Mouse (Mus musculus) gastrocnemius, postnatal 36 days (tissue): Measurements from ENCODE around the gene B130006D01Rik. TPM values are rescaled to one million over a fixed set of nuclear protein-coding genes. Genes with fewer than 3 reads are reported as not detected.

ENCODE experiments used
- DNase-seq, 2 experiments: peaks; one replicate each; pipeline ENCODE4 v3.0.0; 2022
- intact Hi-C: fragments of 180-260 bp; cut with DNase I; formaldehyde crosslinking; loops from one replicate; pipeline ENCODE4 v1.15.1; 2025
- total RNA-seq, 2 experiments: library from RNA; stranded (reverse); gene quantifications; 2 replicates each; pipeline ENCODE4 v1.2.3; 2021

B130006D01Rik gene
- total RNA-seq, 2 experiments from 2014 or later = 0.56 to 0.57 TPM

GRCm38 (mm10) chr11:95765334-95765733 lies 41.9 kb downstream of the B130006D01Rik start:
- intact Hi-C loops = no loop called here
- no peak for DNase-seq

GRCm38 (mm10) chr11:95768244-95768643 lies 44.9 kb downstream of the B130006D01Rik start:
- DNase-seq = no peak
- intact Hi-C loops = no loop called here

- intact Hi-C loops = no loop called here
- DNase-seq = no peak
Observed at GRCm38 (mm10) chr11:95769208-95769607, 45.8 kb downstream of the B130006D01Rik start.

- DNase-seq = no peak
- intact Hi-C loops = loop anchor here (2.0 to 5.0 kb wide), 2 partner anchors 56 to 82 kb away; no protein-coding TSS in a partner anchor
Observed at GRCm38 (mm10) chr11:95770720-95771364, 47.5 kb downstream of the B130006D01Rik start.

- intact Hi-C loops = loop anchor here (2.0 to 5.0 kb wide), 2 partner anchors 56 to 81 kb away; no protein-coding TSS in a partner anchor
- no peak for DNase-seq
Observed at GRCm38 (mm10) chr11:95771665-95772064, 48.3 kb downstream of the B130006D01Rik start.

- intact Hi-C loops = loop anchor here (5.0 kb wide), 1 partner anchor 54 kb away; no protein-coding TSS in a partner anchor
- no peak for DNase-seq
Observed at GRCm38 (mm10) chr11:95773264-95773663, 49.9 kb downstream of the B130006D01Rik start.

Other genes with a start within 250 kb of the B130006D01Rik start
- under 1 TPM; 0.15 to 0.20 TPM for gene Nxph3, start 209.0 kb upstream of the B130006D01Rik start, total RNA-seq
- gene Ngfr, start 135.9 kb upstream of the B130006D01Rik start, total RNA-seq = under 1 TPM; 0.27 to 0.48 TPM
- 100 to 1,000 TPM; 166 to 175 TPM for gene Phb, start 56.6 kb upstream of the B130006D01Rik start, total RNA-seq
- 10 to 100 TPM; 83.7 to 86.6 TPM for gene Zfp652, start 10.9 kb upstream of the B130006D01Rik start, total RNA-seq
- 100 to 1,000 TPM; 287 to 314 TPM for gene Phospho1, start 100.9 kb downstream of the B130006D01Rik start, total RNA-seq
- gene Gngt2, start 113.6 kb downstream of the B130006D01Rik start, total RNA-seq = 1 to 10 TPM; 4.2 to 5.5 TPM
- gene Abi3, start 118.9 kb downstream of the B130006D01Rik start, total RNA-seq = 1 to 10 TPM; 2.8 to 3.6 TPM
- not detected for gene B4galnt2, start 191.3 kb downstream of the B130006D01Rik start, total RNA-seq